Mouse (Mus musculus) forebrain, postnatal 0 days (tissue): ENCODE results near the gene Rgs3. TPM values are rescaled to one million over a fixed set of nuclear protein-coding genes. Genes with fewer than 3 reads are reported as not detected.
A peak's percentile ranks its signal among the peaks of the same experiment; 100 is the strongest.

Experiments used
- ATAC-seq: fragments of 200-750 bp; cut with Nextera tagmentation; 2 replicates; pipeline ENCODE4 v1.8.0; 2017; ENCODE audit warnings: mild to moderate bottlenecking, moderate library complexity
- DNase-seq: peaks from one replicate; pipeline ENCODE4 v3.0.0-alpha.2; 2015
- H3K27ac ChIP-seq: fragments of 300-500 bp; sonication (generic); 2 replicates; pipeline ENCODE4 v1.5.1; 2014; ENCODE audit warnings: low read depth, mild to moderate bottlenecking, antibody characterized with exemption, low read length, moderate library complexity, mixed read lengths
- H3K27me3 ChIP-seq: fragments of 300-500 bp; sonication (generic); 2 replicates; pipeline ENCODE4 v1.6.1; 2014; ENCODE audit warnings: mild to moderate bottlenecking, low read length, mixed read lengths; ENCODE audit not compliant: insufficient read depth
- H3K36me3 ChIP-seq: fragments of 300-500 bp; sonication (generic); 2 replicates; pipeline ENCODE4 v1.6.1; 2014; ENCODE audit warnings: mild to moderate bottlenecking, moderate library complexity; ENCODE audit not compliant: insufficient read depth
- H3K4me1 ChIP-seq: fragments of 300-500 bp; sonication (generic); 2 replicates; pipeline ENCODE4 v1.6.1; 2014; ENCODE audit warnings: antibody characterized with exemption; ENCODE audit not compliant: insufficient read depth
- H3K4me2 ChIP-seq: fragments of 300-500 bp; sonication (generic); 2 replicates; pipeline ENCODE4 v1.6.1; 2014; ENCODE audit warnings: low read depth, mild to moderate bottlenecking, moderate library complexity
- H3K4me3 ChIP-seq: fragments of 300-500 bp; sonication (generic); 2 replicates; pipeline ENCODE4 v1.5.1; 2014; ENCODE audit warnings: low read depth, low read length, mixed read lengths
- H3K9ac ChIP-seq: fragments of 300-500 bp; sonication (generic); 2 replicates; pipeline ENCODE4 v1.6.1; 2014; ENCODE audit warnings: mild to moderate bottlenecking
- H3K9me3 ChIP-seq: fragments of 300-500 bp; sonication (generic); 2 replicates; pipeline ENCODE4 v1.6.1; 2016; ENCODE audit warnings: low read length
- CTCF ChIP-seq: sonication (generic); IDR thresholded peaks from 2 replicates; pipeline ENCODE4 v1.5.1; 2016; ENCODE audit warnings: antibody characterized with exemption, control low read depth, low read depth
- WGBS: fragments of 180-500 bp; shearing (Covaris S2); extraction: QIAGEN DNeasy Blood & Tissue Kit; methylation state at CpG from one replicate; pipeline ENCODE4 v1.1.7; 2014; 5-methylcytosine and 5-hydroxymethylcytosine counted together
- polyA plus RNA-seq: library from polyadenylated mRNA; unstranded; fragments of >200 nt; fragmentation: Nextera tagmentation; extraction: Ambion mirVana; gene quantifications from 2 replicates; pipeline ENCODE4 v1.2.1, GENCODE M21; 2015
- total RNA-seq: library from RNA; depleted of rRNA; stranded (reverse); fragments of >200 nt; gene quantifications from 2 replicates; pipeline ENCODE4 v1.2.3, GENCODE M21; 2014

Gene Rgs3
- total and polyA plus RNA-seq, 2 experiments from 2014 or later: 47.3 to 63.5 TPM

DNA sequence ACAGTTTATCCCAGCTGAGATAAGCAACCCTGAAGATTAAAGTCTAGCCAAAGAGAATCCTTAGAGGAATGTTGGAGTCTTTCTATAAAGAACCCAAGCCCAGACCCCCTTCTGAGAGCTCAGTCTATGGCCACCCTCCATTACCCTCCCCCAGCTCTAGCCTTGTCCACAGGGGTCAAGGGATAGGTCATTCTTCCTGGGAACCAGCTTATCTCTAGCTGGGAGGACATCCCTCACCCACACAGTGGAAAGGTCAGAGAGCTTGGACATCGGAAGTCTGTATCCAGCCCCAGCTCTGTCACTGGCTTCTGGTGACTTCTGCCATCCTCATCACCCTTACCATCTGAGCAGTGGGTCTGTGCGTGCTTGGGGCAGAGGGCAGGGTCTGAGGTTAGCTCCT is 75.2 kb downstream of the Rgs3 start:
- WGBS: 84% methylated on average over 2 of the region's 2 CpGs
- H3K4me3 ChIP-seq: no peak overlapping the region
- H3K4me1 ChIP-seq: no peaks in the 10 kb centered on the region
- ATAC-seq (no peak), DNase-seq (no peak)
- H3K9me3 ChIP-seq: no peaks in the 10 kb centered on the region
- H3K27ac ChIP-seq: no peak overlapping the region
- H3K27me3 ChIP-seq: no peaks in the 10 kb centered on the region
- H3K36me3 ChIP-seq: no peaks in the 10 kb centered on the region
- no peak overlapping the region for H3K9ac ChIP-seq
- H3K4me2 ChIP-seq: no peak overlapping the region
- no peak for TF ChIP-seq CTCF

DNA sequence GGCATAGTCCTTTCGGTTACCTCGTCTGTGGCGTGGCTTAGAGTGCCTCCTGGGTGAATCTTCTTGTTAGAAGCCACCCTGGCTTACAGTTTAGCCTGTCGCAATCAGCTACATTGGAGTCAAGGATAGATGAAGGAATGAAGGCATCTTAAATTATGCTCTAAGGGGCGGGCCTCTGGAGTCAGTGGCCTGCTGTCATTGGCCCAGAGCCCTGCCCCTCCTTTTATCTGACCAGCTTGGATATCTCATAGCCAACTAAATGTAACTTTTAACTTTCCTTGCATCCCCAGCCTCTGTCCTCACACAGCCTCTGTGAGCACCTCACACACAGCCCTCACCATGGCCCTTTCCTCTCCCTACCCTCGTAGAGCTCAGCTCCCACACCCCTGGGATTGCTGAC is 76.4 kb downstream of the Rgs3 start:
- no peaks in the 10 kb centered on the region for H3K4me1 ChIP-seq
- H3K27me3 ChIP-seq: no peaks in the 10 kb centered on the region
- no peaks in the 10 kb centered on the region for H3K9me3 ChIP-seq
- no peak overlapping the region for H3K9ac ChIP-seq
- H3K4me2 ChIP-seq: no peak overlapping the region
- TF ChIP-seq CTCF: no peak
- H3K27ac ChIP-seq: no peak overlapping the region
- no peak for DNase-seq
- no peaks in the 10 kb centered on the region for H3K36me3 ChIP-seq
- ATAC-seq: no peak
- no peak overlapping the region for H3K4me3 ChIP-seq
- WGBS: 91% methylated on average over 6 of the region's 6 CpGs

DNA sequence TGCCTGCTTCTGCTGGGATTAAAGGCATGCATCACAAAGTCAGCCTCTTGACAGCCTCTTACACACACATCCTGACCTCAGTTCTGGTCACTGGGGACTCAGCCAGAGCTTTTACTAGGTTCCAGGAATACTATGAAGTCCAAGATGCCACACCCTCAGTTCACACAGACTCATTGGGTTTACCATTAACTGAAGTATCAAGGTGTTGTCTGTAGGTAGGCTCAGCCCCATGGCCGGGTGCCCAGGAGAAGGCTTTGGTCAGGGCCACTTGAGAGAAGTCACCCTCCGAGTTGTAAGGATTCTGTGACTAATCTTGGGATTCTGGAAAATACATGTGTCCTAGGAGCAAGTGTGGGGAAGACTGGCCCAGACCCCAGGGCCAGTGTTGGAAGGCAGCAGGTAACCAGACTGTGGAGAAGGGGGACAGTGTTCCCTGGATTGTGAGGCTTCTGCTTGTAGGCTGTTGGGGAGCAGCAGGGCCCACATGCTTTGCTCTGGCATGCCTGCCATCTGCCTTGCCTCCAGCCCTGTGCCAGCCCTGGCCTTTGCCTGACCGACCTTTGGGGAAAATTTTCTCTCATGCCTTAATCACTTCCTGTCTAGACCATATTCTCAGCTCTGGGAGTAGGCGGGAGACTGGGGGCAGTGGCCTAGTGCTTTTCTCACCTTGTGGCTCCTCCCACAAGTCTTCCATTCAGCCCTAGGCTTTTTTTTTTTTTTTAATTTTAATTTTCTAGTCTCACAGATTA is 78.4 kb downstream of the Rgs3 start:
- no peaks in the 10 kb centered on the region for H3K27me3 ChIP-seq
- H3K4me2 ChIP-seq: no peak overlapping the region
- H3K27ac ChIP-seq: no peak overlapping the region
- H3K9me3 ChIP-seq: no peaks in the 10 kb centered on the region
- ATAC-seq: no peak
- WGBS: 90% methylated on average over 4 of the region's 4 CpGs
- no peak overlapping the region for H3K9ac ChIP-seq
- no peak overlapping the region for H3K4me3 ChIP-seq
- no peaks in the 10 kb centered on the region for H3K4me1 ChIP-seq
- no peaks in the 10 kb centered on the region for H3K36me3 ChIP-seq
- no peak for TF ChIP-seq CTCF
- no peak for DNase-seq

DNA sequence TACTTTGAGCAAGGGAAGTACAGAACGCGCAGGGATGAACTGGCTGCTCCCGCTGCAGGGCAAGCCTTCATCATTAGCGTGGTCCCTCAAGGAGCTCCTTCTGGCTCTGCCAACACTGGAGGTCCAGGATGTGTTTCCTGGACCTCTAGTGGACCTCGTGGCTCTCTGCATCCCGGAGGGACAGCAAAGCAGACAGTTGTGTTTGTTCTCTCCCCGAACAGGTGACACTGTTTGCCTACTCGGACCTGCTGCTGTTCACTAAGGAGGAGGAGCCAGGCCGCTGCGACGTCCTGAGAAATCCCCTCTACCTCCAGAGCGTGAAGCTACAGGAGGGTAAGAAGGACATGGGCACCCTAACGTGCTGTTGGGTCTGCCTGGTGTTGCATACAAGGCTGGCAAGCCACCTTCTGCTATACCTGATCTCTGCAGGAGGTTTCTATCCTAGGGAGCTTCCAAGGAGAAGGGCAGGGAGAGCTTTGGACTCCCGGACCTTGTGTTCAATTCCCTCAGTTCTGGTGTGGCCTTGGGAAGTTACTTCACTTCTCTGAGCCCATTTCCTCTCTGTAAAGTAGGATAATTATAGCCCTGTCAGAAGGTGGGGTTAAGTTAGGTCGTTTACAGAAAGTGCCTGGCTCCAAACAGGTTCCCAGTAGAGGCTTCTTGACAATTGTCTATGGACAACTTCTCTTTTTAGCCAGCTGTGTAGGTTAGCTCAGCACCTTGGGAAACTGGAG is 81.0 kb downstream of the Rgs3 start:
- no peaks in the 10 kb centered on the region for H3K36me3 ChIP-seq
- H3K4me1 ChIP-seq: no peaks in the 10 kb centered on the region
- TF ChIP-seq CTCF: 0 out of 2 replicates have a peak, but pooled peaks have one; percentile 2
- no peaks in the 10 kb centered on the region for H3K27me3 ChIP-seq
- no peaks in the 10 kb centered on the region for H3K9me3 ChIP-seq
- WGBS: 70% methylated on average over 15 of the region's 15 CpGs
- ATAC-seq (no peak), DNase-seq (no peak)
- no peak overlapping the region for H3K4me3 ChIP-seq
- H3K27ac ChIP-seq: no peak overlapping the region
- no peak overlapping the region for H3K9ac ChIP-seq
- no peak overlapping the region for H3K4me2 ChIP-seq

DNA sequence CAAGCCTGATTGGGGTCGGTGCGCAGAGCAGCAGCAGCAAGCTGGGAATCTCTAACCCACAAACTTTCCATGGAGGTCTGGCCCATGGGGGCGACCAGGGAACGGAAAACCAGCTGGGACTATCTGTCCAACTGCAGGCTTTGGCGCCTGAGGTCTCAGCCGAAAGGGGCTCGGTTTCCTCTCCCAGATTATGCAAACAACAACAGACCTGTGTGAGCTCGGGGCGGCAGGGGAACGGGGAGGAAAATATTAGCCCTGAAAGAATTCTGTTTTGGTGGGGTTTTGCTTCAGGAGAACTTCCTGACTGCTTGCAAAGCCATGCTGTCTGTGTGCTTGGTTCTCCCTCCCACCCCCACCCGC is 81.6 kb downstream of the Rgs3 start:
- ATAC-seq (no peak), DNase-seq (no peak)
- 61% methylated on average over 11 of the region's 11 CpGs for WGBS
- H3K27ac ChIP-seq: no peak overlapping the region
- no peak overlapping the region for H3K9ac ChIP-seq
- TF ChIP-seq CTCF: no peak
- H3K4me3 ChIP-seq: no peak overlapping the region
- H3K4me2 ChIP-seq: no peak overlapping the region
- H3K9me3 ChIP-seq: no peaks in the 10 kb centered on the region
- no peaks in the 10 kb centered on the region for H3K27me3 ChIP-seq
- no peaks in the 10 kb centered on the region for H3K4me1 ChIP-seq
- no peaks in the 10 kb centered on the region for H3K36me3 ChIP-seq

DNA sequence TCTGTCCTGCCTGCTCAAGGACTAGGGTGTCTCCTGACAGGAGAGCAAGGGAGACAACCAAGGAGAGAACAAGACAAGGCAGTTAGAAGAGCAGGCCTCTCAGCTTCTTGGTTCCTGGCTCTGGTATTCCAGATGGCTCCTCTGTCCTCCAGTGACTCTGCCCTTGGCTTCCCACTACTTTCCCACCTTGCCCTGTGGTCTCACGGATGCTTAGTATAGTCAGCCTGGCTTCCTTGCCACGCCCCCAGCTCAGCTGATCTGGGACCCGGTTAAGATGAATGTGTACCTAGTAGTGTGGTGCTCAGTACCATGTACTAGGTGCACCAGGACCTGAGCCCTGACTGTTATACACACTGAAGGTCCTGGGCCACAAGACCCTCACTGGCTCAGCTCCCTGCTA is 82.0 kb downstream of the Rgs3 start:
- H3K27ac ChIP-seq: no peak overlapping the region
- TF ChIP-seq CTCF: no peak
- H3K4me1 ChIP-seq: no peaks in the 10 kb centered on the region
- H3K4me2 ChIP-seq: no peak overlapping the region
- H3K4me3 ChIP-seq: no peak overlapping the region
- no peak overlapping the region for H3K9ac ChIP-seq
- DNase-seq (no peak), ATAC-seq (no peak)
- no peaks in the 10 kb centered on the region for H3K27me3 ChIP-seq
- no peaks in the 10 kb centered on the region for H3K9me3 ChIP-seq
- no peaks in the 10 kb centered on the region for H3K36me3 ChIP-seq
- 76% methylated on average over 3 of the region's 3 CpGs for WGBS

DNA sequence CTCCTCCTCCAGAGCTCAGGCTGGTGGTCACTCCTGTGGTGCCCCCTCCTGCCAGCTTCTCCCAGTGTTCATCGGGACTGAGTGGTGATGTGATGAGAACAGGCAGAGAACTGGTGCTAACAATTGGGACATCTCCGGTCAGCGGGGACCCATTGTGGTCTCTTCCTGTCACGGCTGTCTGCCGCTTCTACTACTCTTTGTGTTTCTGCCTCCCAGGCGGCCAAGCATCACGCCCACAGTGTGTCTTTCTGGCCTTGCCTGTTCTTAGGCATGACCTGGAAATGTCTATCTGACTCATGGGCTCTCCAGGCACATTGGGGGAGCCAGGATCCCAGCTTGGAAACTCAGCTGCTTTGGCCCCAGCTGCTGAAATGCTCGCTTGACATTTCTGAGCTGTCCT is 83.8 kb downstream of the Rgs3 start:
- ATAC-seq: no peak
- Histone ChIP-seq H3K27me3 (no peaks in the 10 kb centered on the region), H3K9me3 (no peaks in the 10 kb centered on the region), H3K4me2 (no peak overlapping the region), H3K36me3 (no peaks in the 10 kb centered on the region), H3K9ac (no peak overlapping the region), H3K4me1 (no peaks in the 10 kb centered on the region), H3K27ac (no peak overlapping the region), H3K4me3 (no peak overlapping the region)
- no peak for TF ChIP-seq CTCF
- 64% methylated on average over 8 of the region's 8 CpGs for WGBS
- DNase-seq: no peak
